Mouse (Mus musculus): ENCODE data around the gene Fam53b.

The Fam53b gene

GRCm38 (mm10) chr7:132813416-132814088, at the start of gene Fam53b:
Gene Fam53b (minus strand): TSS chr7:132813886.
- DNase-seq (ENCODE audit: extremely low read depth, low read depth), result no peak

DNA sequence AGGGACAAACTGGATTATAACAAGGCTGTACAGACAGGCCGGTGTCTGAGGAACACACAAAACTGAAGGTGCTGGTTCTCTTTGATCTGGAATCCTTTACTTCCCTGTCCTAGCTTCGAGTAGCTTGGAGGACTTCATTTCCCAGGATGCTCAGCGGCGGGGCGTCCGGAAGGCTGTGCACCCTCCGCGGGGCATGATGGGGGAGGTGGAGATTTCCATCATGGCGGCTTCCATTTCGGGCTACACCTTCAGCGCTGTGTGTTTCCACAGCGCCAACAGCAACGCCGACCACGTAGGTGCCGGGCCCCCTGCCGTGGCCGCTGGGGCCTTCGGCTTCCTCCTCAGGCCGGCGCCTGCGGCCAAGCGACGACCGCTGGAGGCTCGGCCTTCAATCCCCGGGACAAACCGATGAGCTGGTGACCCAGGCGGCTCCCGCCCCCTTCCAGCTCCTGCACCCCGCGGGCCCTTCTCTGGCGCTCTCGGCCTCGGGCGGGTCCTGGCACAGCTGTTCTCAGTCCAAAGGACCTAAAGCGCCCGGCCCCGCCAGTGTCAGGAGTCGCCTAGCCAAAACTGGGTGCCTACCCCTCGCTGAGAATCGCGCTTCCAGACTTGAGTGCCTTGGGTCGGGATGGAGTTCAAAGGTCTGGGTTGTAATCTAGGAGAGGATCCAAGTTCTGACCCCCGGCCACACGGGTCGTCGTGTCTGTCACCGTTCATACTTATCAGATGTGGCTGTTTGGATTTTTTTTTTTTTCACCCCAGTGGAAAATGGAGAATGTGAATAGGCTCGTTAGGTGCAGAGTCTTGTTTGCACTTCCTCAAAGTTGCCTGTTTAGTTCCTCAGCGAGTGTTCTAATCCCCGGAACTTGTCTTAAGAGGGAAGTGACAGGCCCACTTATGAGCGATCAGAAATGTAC, 45.6 kb upstream of the Fam53b start, which contains the start of gene Abraxas2:
Abraxas2 (plus strand) TSS at position 184 of the 917 bp plus-strand sequence.
- DNase-seq (ENCODE audit: extremely low read depth, low read depth), result peak; percentile 92

DNA sequence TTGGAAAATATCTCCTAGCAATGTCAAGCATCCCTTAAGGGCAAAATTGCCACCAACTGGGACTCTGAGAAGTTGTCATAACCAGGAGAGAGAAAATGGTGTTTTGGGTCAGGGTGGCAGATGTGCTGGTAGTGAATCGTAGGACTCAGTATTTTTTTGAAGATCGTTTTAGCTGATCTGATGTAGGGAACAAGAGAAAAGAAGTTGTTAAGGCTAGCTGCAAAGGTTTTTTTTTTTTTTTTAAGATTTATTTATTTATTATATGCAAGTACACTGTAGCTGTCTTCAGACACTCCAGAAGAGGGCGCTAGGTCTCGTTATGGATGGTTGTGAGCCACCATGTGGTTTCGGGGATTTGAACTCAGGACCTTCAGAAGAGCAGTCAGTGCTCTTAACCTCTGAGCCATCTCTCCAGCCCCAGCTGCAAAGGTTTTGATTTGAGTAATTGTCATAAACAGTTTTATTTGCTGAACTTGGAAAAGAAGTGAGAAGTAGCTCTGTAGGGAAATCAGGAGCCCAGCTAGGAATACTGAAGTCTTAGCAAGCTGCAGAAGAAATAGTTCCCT, 44.4 kb upstream of the Fam53b start:
- no peak for DNase-seq (ENCODE audit: extremely low read depth, low read depth)

GRCm38 (mm10) chr7:132856083-132856482, 42.4 kb upstream of the Fam53b start:
- no peak for DNase-seq (ENCODE audit: extremely low read depth, low read depth)

DNA sequence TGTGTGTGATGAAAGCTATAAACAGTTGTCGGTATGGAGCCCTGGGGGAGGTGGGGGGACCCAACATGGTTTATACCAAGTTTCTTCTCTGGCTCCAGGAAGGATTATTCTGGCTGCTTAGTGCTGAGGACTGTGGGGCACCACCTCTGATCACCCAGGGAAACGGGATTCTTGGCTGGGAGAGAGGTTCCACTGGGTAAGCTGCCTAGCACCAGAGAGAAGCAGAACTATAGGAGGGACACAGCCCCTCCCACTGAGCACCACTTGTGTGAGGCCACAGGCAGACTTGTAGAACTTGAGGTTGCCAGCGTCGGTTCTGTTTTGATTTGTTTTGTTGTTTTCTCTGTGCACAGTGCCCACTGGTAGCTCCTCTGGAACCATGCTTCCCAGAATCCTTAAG, 40.3 kb upstream of the Fam53b start:
- DNase-seq (ENCODE audit: extremely low read depth, low read depth), result no peak

- no peak for DNase-seq (ENCODE audit: extremely low read depth, low read depth)
Measured at GRCm38 (mm10) chr7:132853361-132853760, 39.7 kb upstream of the Fam53b start.

DNA sequence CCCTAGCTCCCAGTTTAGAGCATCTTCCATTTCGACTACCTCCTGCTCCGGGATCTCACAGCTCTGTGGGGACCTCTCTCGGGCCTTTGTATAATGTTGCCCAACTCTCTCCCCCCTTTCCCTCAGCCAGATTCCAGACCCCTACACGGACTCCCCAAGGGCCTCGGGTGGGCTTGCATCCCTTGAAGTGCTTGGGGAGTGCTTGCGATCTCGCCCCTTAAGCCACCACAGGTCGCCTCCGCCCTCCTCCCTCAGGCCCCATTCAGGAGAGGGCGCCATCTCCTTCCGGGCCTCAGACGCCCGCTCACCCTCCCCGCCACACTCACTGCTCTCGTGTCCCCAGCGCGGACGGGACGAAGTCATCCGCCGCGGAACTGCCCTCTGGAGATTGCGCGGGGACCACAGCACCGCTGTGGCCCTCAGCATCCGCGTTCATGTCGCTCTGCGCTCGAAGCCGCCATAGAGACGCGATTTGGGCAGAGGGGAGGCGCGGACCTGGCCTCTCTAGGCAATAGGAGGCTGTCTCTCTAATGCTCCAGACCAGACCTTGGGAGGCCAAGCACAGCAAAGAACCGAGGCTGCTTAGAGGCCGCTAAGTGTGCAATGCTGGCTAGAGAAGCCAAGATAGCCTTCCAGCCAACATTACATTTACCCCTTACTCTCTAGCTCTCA, 38.6 kb upstream of the Fam53b start, which contains the start of gene Eef1akmt2:
Eef1akmt2 (minus strand) TSS at position 501 of the 672 bp plus-strand sequence.
- DNase-seq (ENCODE audit: extremely low read depth, low read depth), result peak; percentile 75

DNA sequence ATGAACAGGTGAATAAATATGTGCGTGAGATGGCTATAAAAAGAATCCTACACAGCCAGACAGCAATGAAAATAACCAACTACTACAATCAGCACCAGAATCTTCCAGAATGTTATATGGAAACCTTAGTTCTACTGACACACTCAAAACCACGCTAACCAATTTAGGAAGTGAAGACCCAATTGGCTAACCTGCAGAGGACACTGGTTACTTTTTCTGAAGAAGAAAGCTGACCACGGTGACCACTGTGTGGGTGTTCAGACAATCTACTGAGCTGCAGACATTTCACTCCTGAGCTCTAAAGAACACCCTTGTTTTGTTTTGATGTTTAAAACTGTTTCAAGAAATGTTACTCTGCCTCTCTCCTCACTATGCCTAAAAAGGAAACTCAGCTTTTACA, 29.5 kb upstream of the Fam53b start:
- no peak for DNase-seq (ENCODE audit: extremely low read depth, low read depth)

GRCm38 (mm10) chr7:132842455-132842854, 28.8 kb upstream of the Fam53b start:
- DNase-seq (ENCODE audit: extremely low read depth, low read depth), result no peak

GRCm38 (mm10) chr7:132841287-132841686, 27.6 kb upstream of the Fam53b start:
- DNase-seq (ENCODE audit: extremely low read depth, low read depth), result no peak

DNA sequence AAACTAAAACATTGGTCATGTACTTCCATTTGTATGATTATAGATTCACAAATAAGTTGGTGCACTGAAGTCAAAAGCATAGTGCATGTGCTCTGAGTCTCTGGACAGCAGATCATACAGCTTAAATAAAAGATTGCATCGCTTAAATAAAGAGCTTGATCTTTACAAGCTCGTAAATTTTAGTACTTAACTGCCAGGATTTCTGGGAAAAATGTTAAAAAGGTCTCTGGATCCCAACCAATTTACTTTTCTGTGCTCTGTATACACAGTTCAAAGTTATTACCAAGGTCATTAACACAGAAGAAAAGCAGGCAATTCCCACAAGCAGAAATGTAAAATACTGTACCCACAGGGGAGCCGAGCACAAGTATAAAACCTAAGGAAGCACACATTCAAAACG, 17.3 kb upstream of the Fam53b start:
- no peak for DNase-seq (ENCODE audit: extremely low read depth, low read depth)

GRCm38 (mm10) chr7:132824346-132825022, 10.8 kb upstream of the Fam53b start:
- peak; percentile 75 for DNase-seq (ENCODE audit: extremely low read depth, low read depth)

DNA sequence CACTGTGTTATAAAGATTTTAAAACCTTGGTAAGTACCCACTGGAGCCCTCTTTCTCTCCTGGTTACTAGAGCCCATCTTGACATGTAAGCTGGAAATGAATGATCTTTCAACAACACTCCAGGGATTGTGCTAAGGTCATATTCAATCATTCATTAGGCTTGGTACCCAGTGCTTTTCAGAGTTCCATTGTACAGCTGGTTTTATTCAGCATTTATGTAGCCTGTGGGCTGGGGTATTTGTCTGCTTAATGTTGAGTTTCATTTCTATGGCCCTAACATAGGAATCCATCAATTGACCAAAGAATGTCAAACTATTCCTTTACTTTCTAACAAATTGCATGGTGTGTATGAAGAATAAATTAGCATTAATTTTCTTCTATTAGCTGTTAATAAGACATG, 10.1 kb upstream of the Fam53b start:
- DNase-seq (ENCODE audit: extremely low read depth, low read depth), result no peak

GRCm38 (mm10) chr7:132820692-132821091, 7.0 kb upstream of the Fam53b start:
- DNase-seq (ENCODE audit: extremely low read depth, low read depth), result no peak

DNA sequence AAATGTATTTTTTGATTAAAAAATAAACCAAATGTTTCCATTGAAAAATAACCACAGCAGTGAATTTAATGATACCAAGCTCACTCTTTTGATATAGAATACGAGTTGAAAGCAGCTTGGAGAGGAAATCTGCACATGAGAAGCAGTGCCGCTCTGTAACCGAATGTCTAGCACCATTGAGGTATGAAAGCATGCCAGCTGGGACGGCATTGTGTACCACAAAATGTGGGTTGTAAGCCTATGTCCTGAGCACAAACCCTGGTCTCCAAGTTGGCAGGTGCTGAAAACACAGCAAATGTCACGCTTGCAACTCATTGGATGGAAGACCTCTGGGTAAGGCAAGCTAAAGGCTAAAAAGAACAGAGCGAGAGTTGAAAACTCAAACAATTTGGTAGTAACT, 3.4 kb upstream of the Fam53b start:
- no peak for DNase-seq (ENCODE audit: extremely low read depth, low read depth)

DNA sequence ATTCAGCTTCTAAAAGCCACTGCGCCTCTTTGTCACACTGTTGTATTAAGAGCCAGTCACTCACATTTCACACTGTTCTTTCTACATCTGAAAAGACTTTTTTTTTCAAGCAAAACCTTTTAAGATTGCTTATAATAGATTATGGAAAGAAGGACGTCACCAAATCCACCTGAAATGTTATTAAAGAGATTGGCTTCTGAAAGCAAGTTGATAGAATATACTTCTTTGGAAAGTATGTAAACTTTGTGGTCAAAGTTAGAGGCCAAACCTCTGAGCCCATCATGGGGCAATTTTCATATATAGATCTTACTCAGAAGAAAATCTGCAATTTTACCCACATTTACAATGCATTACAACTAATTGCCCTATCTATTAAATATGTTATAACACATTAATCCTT, 2.8 kb upstream of the Fam53b start:
- no peak for DNase-seq (ENCODE audit: extremely low read depth, low read depth)

DNA sequence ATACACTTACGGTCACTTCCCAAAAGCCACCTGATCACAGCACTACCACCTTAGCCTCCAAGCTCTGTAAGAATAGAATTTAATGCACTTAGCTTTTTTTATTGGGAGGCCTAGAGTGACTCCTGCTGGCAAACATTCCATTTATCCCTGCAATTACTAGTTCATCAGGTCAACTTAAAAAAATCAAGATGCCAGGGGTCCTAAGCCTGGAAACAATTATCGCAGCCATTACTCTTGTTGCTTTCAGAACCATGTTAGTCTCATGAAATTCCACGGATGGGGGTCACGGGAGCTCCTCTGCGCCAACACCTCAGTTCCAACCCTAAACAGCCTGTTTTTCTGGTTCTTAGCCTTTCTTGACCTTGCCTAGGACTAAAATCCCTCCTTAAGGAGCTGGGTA, 1.4 kb upstream of the Fam53b start:
- DNase-seq (ENCODE audit: extremely low read depth, low read depth), result no peak

GRCm38 (mm10) chr7:132814089-132814450, 384 bp upstream of the Fam53b start:
- no peak for DNase-seq (ENCODE audit: extremely low read depth, low read depth)

- no peak for DNase-seq (ENCODE audit: extremely low read depth, low read depth)
Measured at GRCm38 (mm10) chr7:132812619-132813415, 869 bp downstream of the Fam53b start.

All from MEL-GATA-1-ER (cell line).